Mouse (Mus musculus) heart, embryonic 14.5 days (tissue): ENCODE measurements around the gene Gm5483. TPM values are rescaled to one million over a fixed set of nuclear protein-coding genes. Genes with fewer than 3 reads are reported as not detected.
"Not testable (repeated sequence)": the region's sequence is repeated elsewhere in the genome, so short reads cannot be mapped to it uniquely, and the experiment has no call there.

Experiments
- ATAC-seq: fragments of 200-750 bp; cut with Nextera tagmentation; 2 replicates; pipeline ENCODE4 v1.8.0; 2017; ENCODE audit warnings: low read depth, moderate TSS enrichment; ENCODE audit not compliant: insufficient number of reproducible peaks, insufficient read depth, low FRiP score
- H3K27ac ChIP-seq, 2 experiments: fragments of 200-500 bp in 1 of 2; fragments of 300-500 bp in 1 of 2; sonication (generic) in 1 of 2; replicated peaks in 1 of 2; 2 replicates each; pipeline ENCODE4 v1.5.1; 2012 to 2014; ENCODE audit warnings: low read depth in 2 of 2, low read length in 2 of 2, control low read depth in 1 of 2, mild to moderate bottlenecking in 1 of 2, mixed read lengths in 1 of 2; ENCODE audit not compliant: control insufficient read depth in 1 of 2, insufficient read depth in 1 of 2
- H3K27me3 ChIP-seq: fragments of 300-500 bp; sonication (generic); 2 replicates; pipeline ENCODE4 v1.6.1; 2014; ENCODE audit warnings: mild to moderate bottlenecking, low read length, control low read depth; ENCODE audit not compliant: control insufficient read depth, insufficient read depth
- H3K36me3 ChIP-seq: fragments of 300-500 bp; sonication (generic); 2 replicates; pipeline ENCODE4 v1.6.1; 2014; ENCODE audit warnings: mild to moderate bottlenecking, control low read depth, low read length, mixed read lengths; ENCODE audit not compliant: control insufficient read depth, insufficient read depth
- H3K4me1 ChIP-seq, 2 experiments: fragments of 200-500 bp in 1 of 2; fragments of 300-500 bp in 1 of 2; sonication (generic) in 1 of 2; 2 replicates each; pipeline ENCODE4 v1.6.1; 2012 to 2014; ENCODE audit warnings: low read length in 2 of 2, control low read depth in 1 of 2, mixed read lengths in 1 of 2; ENCODE audit not compliant: control insufficient read depth in 2 of 2, insufficient read depth in 2 of 2
- H3K4me2 ChIP-seq: fragments of 300-500 bp; sonication (generic); 2 replicates; pipeline ENCODE4 v1.6.1; 2014; ENCODE audit warnings: mild to moderate bottlenecking, low read length
- H3K4me3 ChIP-seq, 2 experiments: fragments of 200-500 bp in 1 of 2; fragments of 300-500 bp in 1 of 2; sonication (generic) in 1 of 2; 2 replicates each; pipeline ENCODE4 v1.5.1; 2012 to 2014; ENCODE audit warnings: low read length in 2 of 2, mild to moderate bottlenecking in 2 of 2, control low read depth in 1 of 2, low read depth in 1 of 2, moderate library complexity in 1 of 2; ENCODE audit not compliant: control insufficient read depth in 1 of 2, insufficient read depth in 1 of 2
- H3K9ac ChIP-seq: fragments of 300-500 bp; sonication (generic); 2 replicates; pipeline ENCODE4 v1.6.1; 2014; ENCODE audit warnings: mild to moderate bottlenecking, low read length
- H3K9me3 ChIP-seq: fragments of 300-500 bp; sonication (generic); 2 replicates; pipeline ENCODE4 v1.6.1; 2016; ENCODE audit warnings: low read length, control low read depth; ENCODE audit not compliant: control insufficient read depth
- WGBS: fragments of 180-500 bp; shearing (Covaris S2); extraction: QIAGEN DNeasy Blood & Tissue Kit; methylation state at CpG from one replicate; pipeline ENCODE4 v1.1.7; 2014; 5-methylcytosine and 5-hydroxymethylcytosine counted together
- polyA plus RNA-seq: library from polyadenylated mRNA; unstranded; fragments of >200 nt; fragmentation: Nextera tagmentation; extraction: Ambion mirVana; gene quantifications from 2 replicates; pipeline ENCODE4 v1.2.1, GENCODE M21; 2014

Gm5483 gene
- polyA plus RNA-seq, 1 experiment from 2014 or later, result 2.0 TPM

DNA sequence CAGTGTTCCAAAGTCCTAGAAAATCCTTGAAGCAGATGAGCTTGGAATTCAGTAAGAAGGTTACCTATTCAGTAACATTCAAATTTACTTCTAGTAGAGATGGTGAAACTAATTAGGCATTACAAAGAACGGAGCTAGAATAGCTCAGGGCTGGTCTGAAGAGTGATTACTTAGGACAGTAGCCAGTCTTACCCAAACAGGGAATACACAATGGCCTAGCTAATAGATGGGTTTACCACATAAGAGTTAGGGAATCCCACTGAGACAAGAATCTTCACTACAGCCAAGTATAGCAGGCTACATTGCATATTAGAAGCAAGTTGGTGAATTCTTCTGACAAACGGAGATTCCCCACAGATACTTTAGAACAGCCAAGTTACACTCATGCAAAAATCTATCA lies 21.7 kb downstream of the Gm5483 start:
- H3K4me2 ChIP-seq, H3K4me1 ChIP-seq, H3K36me3 ChIP-seq, H3K27me3 ChIP-seq, H3K4me3 ChIP-seq, H3K27ac ChIP-seq, H3K9me3 ChIP-seq, H3K9ac ChIP-seq, ATAC-seq: not testable (repeated sequence)
- 52% methylated on average over 2 of the region's 2 CpGs for WGBS

DNA sequence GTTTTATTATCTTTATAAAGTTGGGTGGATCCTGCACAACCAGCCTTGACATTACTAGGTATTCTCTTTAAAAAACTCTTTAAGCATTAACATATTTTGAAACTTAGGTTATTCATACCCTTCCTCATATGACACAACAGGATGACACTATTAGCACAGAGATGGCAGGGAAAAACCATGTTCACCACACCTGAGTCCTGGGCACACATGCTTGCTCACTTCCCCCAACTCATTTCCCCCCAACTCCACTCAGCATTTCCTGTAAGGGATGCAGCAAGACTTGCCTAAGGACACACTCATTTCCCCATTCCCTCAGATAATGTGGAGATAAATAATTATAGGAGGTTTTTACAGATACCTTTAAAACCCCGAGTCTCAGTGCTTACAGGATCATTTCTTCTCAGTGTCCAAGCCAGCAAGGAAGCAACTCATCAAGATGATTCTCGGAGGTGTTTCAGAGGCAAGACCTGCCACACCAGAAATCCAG lies 26.0 kb downstream of the Gm5483 start, which contains the start of gene Gm5416:
Gene Gm5416 (plus strand): TSS at position 437 of the 487 bp plus-strand sequence.
- no peak within 1 kb of the TSS for H3K27ac ChIP-seq
- H3K27me3 ChIP-seq, result no peaks in the 10 kb centered on the region
- H3K36me3 ChIP-seq, result no peaks in the 10 kb centered on the region
- no peak for ATAC-seq
- H3K9ac ChIP-seq, result no peak within 1 kb of the TSS
- 71% methylated on average over 2 of the region's 2 CpGs for WGBS
- no peaks in the 10 kb centered on the region for H3K9me3 ChIP-seq
- H3K4me2 ChIP-seq, result no peak within 1 kb of the TSS
- no peak within 1 kb of the TSS for H3K4me3 ChIP-seq
- no peaks in the 10 kb centered on the region for H3K4me1 ChIP-seq

DNA sequence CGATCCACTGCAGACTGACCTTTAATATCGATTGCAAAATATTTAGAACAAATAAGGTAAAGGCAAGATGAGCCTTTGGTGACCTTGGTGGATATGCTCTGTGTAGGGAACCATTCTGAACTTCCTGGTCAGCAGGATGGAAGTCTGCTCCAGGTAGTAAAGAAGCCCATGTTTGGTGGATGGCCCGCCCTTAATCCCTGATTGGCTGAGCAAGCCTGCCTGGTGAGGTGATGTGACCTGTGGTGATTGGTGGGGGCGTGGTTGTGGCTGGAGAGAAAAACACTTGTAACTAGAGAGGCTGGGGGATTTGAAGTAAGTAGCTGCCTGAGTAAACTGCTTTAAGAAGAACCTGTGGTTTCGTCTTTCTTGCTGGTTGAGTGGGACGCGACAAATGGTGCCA lies 37.2 kb downstream of the Gm5483 start, which contains the start of gene 2010005H15Rik:
Gene 2010005H15Rik (plus strand): TSS at position 301 of the 400 bp plus-strand sequence.
- H3K9ac ChIP-seq, H3K36me3 ChIP-seq, H3K9me3 ChIP-seq, H3K4me1 ChIP-seq, H3K27me3 ChIP-seq, ATAC-seq, H3K4me3 ChIP-seq, H3K27ac ChIP-seq, H3K4me2 ChIP-seq: not testable (repeated sequence)
- WGBS, result 92% methylated on average over 6 of the region's 7 CpGs

Other genes starting within 250 kb of the Gm5483 start
- 8.4 and 9.9 TPM in 2 replicates for gene Parp9, start 245.7 kb upstream of the Gm5483 start, polyA plus RNA-seq
- gene Dtx3l, start 245.1 kb upstream of the Gm5483 start, polyA plus RNA-seq, result 7.0 TPM in 2 replicates
- 46.0 and 49.8 TPM in 2 replicates for gene Kpna1, start 205.5 kb upstream of the Gm5483 start, polyA plus RNA-seq
- gene Wdr5b, start 143.0 kb upstream of the Gm5483 start, polyA plus RNA-seq, result 7.8 and 7.9 TPM in 2 replicates
- 997 and 1,000 TPM in 2 replicates for gene Fam162a, start 112.6 kb upstream of the Gm5483 start, polyA plus RNA-seq
- 76.2 and 77.5 TPM in 2 replicates for gene Ccdc58, start 112.5 kb upstream of the Gm5483 start, polyA plus RNA-seq
- not detected in 2 replicates for gene Csta1, start 53.0 kb upstream of the Gm5483 start, polyA plus RNA-seq
- 0.57 TPM in 1 of 2 replicates, not detected in the other for gene Stfa2l1, start 27.4 kb upstream of the Gm5483 start, polyA plus RNA-seq
- not detected in 2 replicates for gene Gm5416, start 26.2 kb downstream of the Gm5483 start, polyA plus RNA-seq
- gene 2010005H15Rik, start 37.3 kb downstream of the Gm5483 start, polyA plus RNA-seq, result not detected in 2 replicates
- gene Stfa1, start 92.7 kb downstream of the Gm5483 start, polyA plus RNA-seq, result 1.1 and 3.9 TPM in 2 replicates
- gene BC117090, start 150.1 kb downstream of the Gm5483 start, polyA plus RNA-seq, result not detected in 2 replicates
- 1.0 and 2.2 TPM in 2 replicates for gene BC100530, start 183.5 kb downstream of the Gm5483 start, polyA plus RNA-seq
- not detected in 2 replicates for gene Stfa2, start 224.2 kb downstream of the Gm5483 start, polyA plus RNA-seq